In genomic region chr6:88792147-88792691, GRCm38 (mm10) we compare ENCODE assay signal across 8 mouse cellular contexts. TPM values are rescaled to one million over a fixed set of nuclear protein-coding genes. Genes with fewer than 3 reads are reported as not detected.
A peak's percentile ranks its signal among the peaks of the same experiment; 100 is the strongest.
DNase-seq lines count a peak whose midpoint lies in the region; ATAC-seq lines count a peak whose summit lies in the region.
"Had no signal": no experiment of that assay in that cellular context is flagged by ENCODE, and none has a peak within 500 bp of the region (broad histone marks: within the 10 kb centered on the region; RNA-seq: fewer than 3 reads in every experiment).

No protein-coding gene starts in this region.

- no peak overlapping the region for H3K27ac ChIP-seq in hindbrain, embryonic 16.5 days (ENCODE audit: low read depth, low read length)
- H3K27ac ChIP-seq in hindbrain, embryonic 14.5 days = no peak overlapping the region
- no peak overlapping the region for H3K27ac ChIP-seq in embryonic facial prominence, embryonic 11.5 days (replicated peaks; ENCODE audit: low read depth, low read length)
- H3K27ac ChIP-seq: midbrain, embryonic 13.5 days had no signal

- H3K4me2 ChIP-seq in hindbrain, embryonic 16.5 days (ENCODE audit: low read length) = no peak overlapping the region
- no peak overlapping the region for H3K4me2 ChIP-seq in hindbrain, embryonic 14.5 days (replicated peaks)
- no peak overlapping the region for H3K4me2 ChIP-seq in embryonic facial prominence, embryonic 11.5 days (ENCODE audit: low read depth, low read length)
- H3K4me2 ChIP-seq: midbrain, embryonic 13.5 days had no signal

- no peak for DNase-seq in hindbrain, embryonic 14.5 days (ENCODE audit: low spot score)
- peak; percentile 39 for DNase-seq in embryonic facial prominence, embryonic 11.5 days (ENCODE audit: low spot score)
- peak; percentile 42 for DNase-seq in kidney, adult 18-20 months
- DNase-seq in lung, postnatal 25 days (ENCODE audit: low spot score) = peak; percentile 65
- DNase-seq in left cerebral cortex, adult 11 months (ENCODE audit: low spot score) = no peak
- DNase-seq in ovary, adult 18-20 months (ENCODE audit: low spot score) = no peak

- no peak overlapping the region for H3K4me3 ChIP-seq in hindbrain, embryonic 16.5 days (ENCODE audit: low read length)
- H3K4me3 ChIP-seq in hindbrain, embryonic 14.5 days (replicated peaks; ENCODE audit: low read length) = no peak overlapping the region
- H3K4me3 ChIP-seq in embryonic facial prominence, embryonic 11.5 days (ENCODE audit: low read depth, low read length) = no peak overlapping the region
- H3K4me3 ChIP-seq: midbrain, embryonic 13.5 days had no signal

- H3K4me1 ChIP-seq in hindbrain, embryonic 16.5 days (ENCODE audit: control insufficient read depth, insufficient read depth, low read depth, low read length) = peaks cover 38% of the 10 kb centered on the region
- H3K4me1 ChIP-seq in hindbrain, embryonic 14.5 days (replicated peaks; ENCODE audit: control insufficient read depth, insufficient read depth, low read length) = peaks cover 40% of the 10 kb centered on the region
- H3K4me1 ChIP-seq in embryonic facial prominence, embryonic 11.5 days (ENCODE audit: control insufficient read depth, insufficient read depth, low read length) = peaks cover 4% of the 10 kb centered on the region; the same call in 1 of the 2 replicates

- 56% methylated on average over 7 of the region's 7 CpGs for WGBS in hindbrain, embryonic 16.5 days
- 45% methylated on average over 7 of the region's 7 CpGs for WGBS in hindbrain, embryonic 14.5 days
- 34% methylated on average over 7 of the region's 7 CpGs for WGBS in embryonic facial prominence, embryonic 11.5 days

- no peak for ATAC-seq in hindbrain, embryonic 16.5 days
- ATAC-seq in hindbrain, embryonic 14.5 days (ENCODE audit: low FRiP score) = no peak
- ATAC-seq in embryonic facial prominence, embryonic 11.5 days (replicated peaks; ENCODE audit: insufficient number of reproducible peaks, low FRiP score, low TSS enrichment, low read depth) = no peak

- H3K9me3 ChIP-seq in hindbrain, embryonic 16.5 days (ENCODE audit: control insufficient read depth, low read length) = no peaks in the 10 kb centered on the region
- H3K9me3 ChIP-seq in hindbrain, embryonic 14.5 days (ENCODE audit: control insufficient read depth, low read length) = no peaks in the 10 kb centered on the region
- H3K9me3 ChIP-seq in embryonic facial prominence, embryonic 11.5 days (replicated peaks; ENCODE audit: control insufficient read depth, low read length) = no peaks in the 10 kb centered on the region
- H3K9me3 ChIP-seq: midbrain, embryonic 13.5 days had no signal

- H3K27me3 ChIP-seq in hindbrain, embryonic 16.5 days (replicated peaks; ENCODE audit: control insufficient read depth, insufficient read depth, low read length) = no peaks in the 10 kb centered on the region
- H3K27me3 ChIP-seq in hindbrain, embryonic 14.5 days (ENCODE audit: control insufficient read depth, insufficient read depth, low read length) = no peaks in the 10 kb centered on the region
- no peaks in the 10 kb centered on the region for H3K27me3 ChIP-seq in embryonic facial prominence, embryonic 11.5 days (ENCODE audit: control insufficient read depth, insufficient read depth, low read length)
- H3K27me3 ChIP-seq: midbrain, embryonic 13.5 days had no signal

- H3K9ac ChIP-seq in hindbrain, embryonic 16.5 days (ENCODE audit: low read depth, low read length) = peak overlapping the region; percentile 14; the same call in 1 of the 2 replicates
- no peak overlapping the region for H3K9ac ChIP-seq in hindbrain, embryonic 14.5 days
- H3K9ac ChIP-seq in embryonic facial prominence, embryonic 11.5 days (replicated peaks; ENCODE audit: low read length) = no peak overlapping the region
- H3K9ac ChIP-seq: midbrain, embryonic 13.5 days had no signal

- no peaks in the 10 kb centered on the region for H3K36me3 ChIP-seq in hindbrain, embryonic 16.5 days (ENCODE audit: control insufficient read depth, insufficient read depth, low read length)
- no peaks in the 10 kb centered on the region for H3K36me3 ChIP-seq in hindbrain, embryonic 14.5 days (replicated peaks; ENCODE audit: control insufficient read depth, insufficient read depth)
- no peaks in the 10 kb centered on the region for H3K36me3 ChIP-seq in embryonic facial prominence, embryonic 11.5 days (replicated peaks; ENCODE audit: control insufficient read depth, insufficient read depth, low read depth, low read length)
- H3K36me3 ChIP-seq: midbrain, embryonic 13.5 days had no signal

RNA-seq across cellular contexts. Expression of gene Abtb1, which starts 49.6 kb away (rescaled TPM):
- 37.7 and 39.4 TPM in 2 replicates for polyA plus RNA-seq in hindbrain, embryonic 16.5 days (2015; fragmentation: Nextera tagmentation; extraction: Ambion mirVana)
- 28.1 and 33.8 TPM in 2 replicates for polyA plus RNA-seq in hindbrain, embryonic 14.5 days (2014; fragmentation: Nextera tagmentation; extraction: Ambion mirVana)
- 13.7 and 16.5 TPM in 2 replicates for polyA plus RNA-seq in embryonic facial prominence, embryonic 11.5 days (2014; fragmentation: Nextera tagmentation; extraction: Ambion mirVana)

Comparison
In these comparisons a context has a peak if more than half of its experiments do, and no peak if none do; other contexts are left out.
1. DNase-seq: peak in embryonic facial prominence, embryonic 11.5 days (single experiment), kidney, adult 18-20 months (single experiment) and lung, postnatal 25 days (single experiment); none in hindbrain, embryonic 14.5 days (single experiment), left cerebral cortex, adult 11 months (single experiment) and ovary, adult 18-20 months (single experiment).